Mouse (Mus musculus) lung, embryonic 15.5 days (tissue): ENCODE data around the gene Foxl1. TPM values are rescaled to one million over a fixed set of nuclear protein-coding genes. Genes with fewer than 3 reads are reported as not detected.
A peak's percentile ranks its signal among the peaks of the same experiment; 100 is the strongest.

Experiments
- ATAC-seq: fragments of 200-750 bp; cut with Nextera tagmentation; 2 replicates; pipeline ENCODE4 v1.8.0; 2017; ENCODE audit warnings: moderate number of reproducible peaks, borderline replicate concordance; ENCODE audit not compliant: low FRiP score, low TSS enrichment; ENCODE audit errors: extremely low read depth
- H3K27ac ChIP-seq: fragments of 300-500 bp; sonication (generic); 2 replicates; pipeline ENCODE4 v1.5.1; 2015; ENCODE audit warnings: moderate library complexity, mild to moderate bottlenecking, inconsistent platforms
- H3K27me3 ChIP-seq: fragments of 300-500 bp; sonication (generic); 2 replicates; pipeline ENCODE4 v1.6.1; 2015; ENCODE audit warnings: inconsistent platforms
- H3K36me3 ChIP-seq: fragments of 300-500 bp; sonication (generic); 2 replicates; pipeline ENCODE4 v1.6.1; 2015; ENCODE audit warnings: inconsistent platforms
- H3K4me1 ChIP-seq: fragments of 300-500 bp; sonication (generic); 2 replicates; pipeline ENCODE4 v1.6.1; 2015; ENCODE audit warnings: inconsistent platforms
- H3K4me2 ChIP-seq: fragments of 300-500 bp; sonication (generic); 2 replicates; pipeline ENCODE4 v1.6.1; 2015; ENCODE audit warnings: inconsistent platforms, mild to moderate bottlenecking, moderate library complexity
- H3K4me3 ChIP-seq: fragments of 300-500 bp; sonication (generic); 2 replicates; pipeline ENCODE4 v1.5.1; 2015; ENCODE audit warnings: mild to moderate bottlenecking, inconsistent platforms
- H3K9ac ChIP-seq: fragments of 300-500 bp; sonication (generic); 2 replicates; pipeline ENCODE4 v1.6.1; 2015; ENCODE audit warnings: inconsistent platforms
- H3K9me3 ChIP-seq: fragments of 300-500 bp; sonication (generic); 2 replicates; pipeline ENCODE4 v1.6.1; 2016; ENCODE audit warnings: inconsistent platforms
- WGBS: fragments of 180-500 bp; shearing (Covaris S2); methylation state at CpG from one replicate; pipeline ENCODE4 v1.1.7; 2015; 5-methylcytosine and 5-hydroxymethylcytosine counted together
- microRNA-seq: library from miRNA; unstranded; fragments of <30 nt; microRNA quantifications from one replicate; pipeline ENCODE4, GENCODE M21; 2016
- polyA plus RNA-seq: library from polyadenylated mRNA; unstranded; fragments of >200 nt; fragmentation: Nextera tagmentation; extraction: Ambion mirVana; gene quantifications from 2 replicates; pipeline ENCODE4 v1.2.1, GENCODE M21; 2015

Foxl1 gene
- polyA plus RNA-seq, 1 experiment from 2014 or later: 6.8 TPM

- Histone ChIP-seq H3K9ac (no peak overlapping the region), H3K9me3 (no peaks in the 10 kb centered on the region), H3K36me3 (no peaks in the 10 kb centered on the region), H3K27ac (no peak overlapping the region), H3K4me3 (no peak overlapping the region), H3K4me1 (peaks cover 39% of the 10 kb centered on the region), H3K4me2 (peak overlapping the region; percentile 26; the same call in 1 of the 2 replicates), H3K27me3 (no peaks in the 10 kb centered on the region; the same call in 1 of the 2 replicates)
- ATAC-seq: no peak
- WGBS: 20% methylated on average over 30 of the region's 30 CpGs
Measured at GRCm38 (mm10) chr8:121174721-121175539, 47.2 kb downstream of the Foxl1 start.

- Histone ChIP-seq H3K27ac (no peak overlapping the region), H3K4me1 (peaks cover 35% of the 10 kb centered on the region), H3K27me3 (no peaks in the 10 kb centered on the region; the same call in 1 of the 2 replicates), H3K4me3 (no peak overlapping the region), H3K9ac (no peak overlapping the region), H3K9me3 (no peaks in the 10 kb centered on the region), H3K4me2 (0 out of 2 replicates have a peak overlapping the region, but pooled peaks have one; percentile 26), H3K36me3 (no peaks in the 10 kb centered on the region)
- WGBS: 68% methylated on average over 8 of the region's 8 CpGs
- ATAC-seq: peak; percentile 21; the same call in 1 of the 2 replicates
Measured at GRCm38 (mm10) chr8:121175540-121176090, 47.9 kb downstream of the Foxl1 start.

- Histone ChIP-seq H3K9ac (no peak overlapping the region), H3K9me3 (no peaks in the 10 kb centered on the region), H3K4me2 (no peak overlapping the region), H3K27ac (no peak overlapping the region), H3K36me3 (no peaks in the 10 kb centered on the region), H3K4me3 (no peak overlapping the region), H3K27me3 (no peaks in the 10 kb centered on the region; the same call in 1 of the 2 replicates), H3K4me1 (peaks cover 35% of the 10 kb centered on the region)
- WGBS: 24% methylated on average over 3 of the region's 3 CpGs
- ATAC-seq: no peak
Measured at GRCm38 (mm10) chr8:121176291-121176690, 48.6 kb downstream of the Foxl1 start.

Small RNAs within 50 kb of the gene (microRNA-seq; reads per million reads assigned to microRNA genes)
- gene Gm27530: not detected

Other genes starting within 250 kb of the Foxl1 start
- gene Foxf1, start 43.6 kb upstream of the Foxl1 start, polyA plus RNA-seq: 151 and 157 TPM in 2 replicates
- 60.2 and 60.8 TPM in 2 replicates for gene Mthfsd, start 19.5 kb upstream of the Foxl1 start, polyA plus RNA-seq
- gene Foxc2, start 11.8 kb upstream of the Foxl1 start, polyA plus RNA-seq: 2.1 and 2.3 TPM in 2 replicates